Mouse (Mus musculus) right cerebral cortex, postnatal 36 days (tissue): ENCODE data around the gene R3hdml.

Experiments
- DNase-seq, 2 experiments: peaks; one replicate each; pipeline ENCODE4 v3.0.0; 2022; ENCODE audit warnings: low spot score in 2 of 2, mixed read lengths in 1 of 2

The R3hdml gene

DNA sequence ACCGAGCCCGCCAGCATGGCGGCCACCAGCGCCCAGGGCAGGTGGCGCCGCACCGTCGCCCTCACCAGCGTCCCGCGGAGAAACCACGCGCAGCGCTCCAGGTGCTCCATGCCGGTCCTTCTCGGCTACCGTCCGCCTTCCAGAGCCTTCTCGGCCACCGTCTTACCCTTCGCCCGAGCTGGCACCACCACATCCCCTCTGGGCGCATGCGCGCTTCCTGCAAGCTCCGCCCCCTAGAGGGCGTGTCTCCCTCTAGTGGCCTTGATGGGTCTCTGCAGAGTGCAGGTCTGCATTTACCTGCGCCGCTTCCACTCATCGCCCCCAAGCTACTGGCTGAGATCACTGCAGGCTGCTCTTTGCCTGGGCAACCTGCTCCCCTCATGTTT is 19.7 kb upstream of the R3hdml start, which contains the start of gene Fitm2:
TSS of gene Fitm2 (minus strand) at position 164 of the 386 bp plus-strand sequence.
- peak; percentile 94 to 96 for DNase-seq

DNA sequence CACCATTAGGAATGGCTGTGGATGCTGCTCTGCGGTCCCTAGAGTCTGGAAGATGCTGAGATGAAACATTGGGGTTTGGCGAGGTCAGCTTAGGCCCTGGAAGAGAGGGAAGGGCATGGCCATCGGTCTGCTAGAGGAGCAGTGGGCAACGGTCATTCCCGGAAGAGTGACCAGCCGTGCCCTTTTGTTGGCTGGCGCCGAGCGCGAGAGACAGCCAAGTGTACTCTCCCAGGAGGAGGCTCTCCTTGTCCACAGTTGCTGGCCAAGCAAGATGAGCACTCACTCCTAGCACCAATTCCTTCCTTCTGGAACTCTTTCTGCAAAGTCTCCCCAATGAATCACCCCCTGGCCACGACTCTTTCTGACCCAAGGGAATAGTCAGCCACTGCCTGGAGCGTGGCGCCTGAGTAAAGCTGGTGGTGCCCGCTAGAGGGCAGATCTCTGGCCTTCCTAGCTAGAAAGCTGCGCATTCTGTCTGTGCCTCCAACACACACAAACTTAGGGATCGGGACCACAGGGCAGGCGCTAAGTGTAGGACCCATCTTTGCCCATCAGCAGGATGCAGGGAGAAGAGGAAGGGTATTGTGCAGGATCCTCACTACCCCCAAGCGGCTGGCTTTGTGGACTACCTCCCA is 11.8 kb upstream of the R3hdml start:
- no peak for DNase-seq

DNA sequence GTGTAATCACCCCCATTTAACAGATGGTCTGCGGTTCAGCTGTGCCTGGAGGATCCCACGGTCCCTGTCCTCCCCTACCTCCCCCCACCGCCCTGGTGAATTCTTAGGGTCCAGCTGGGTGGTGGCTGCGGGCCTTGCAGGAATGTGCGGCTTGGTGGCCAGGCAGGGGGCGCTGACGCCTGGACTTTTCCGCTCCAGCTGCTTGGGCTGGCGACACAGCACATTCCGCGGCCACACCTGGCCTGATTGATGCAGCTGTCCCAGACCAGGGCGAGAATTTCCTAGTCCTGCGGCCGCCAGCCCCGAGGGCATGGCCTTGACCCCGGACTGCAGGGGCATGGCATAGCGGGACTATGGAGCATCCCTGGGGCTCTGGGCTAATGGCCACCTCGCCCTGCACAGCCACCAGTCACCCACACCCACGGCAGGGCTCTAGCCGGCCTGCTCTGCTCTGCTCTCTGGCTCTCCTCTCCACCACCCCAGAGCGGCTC is 10.5 kb upstream of the R3hdml start:
- DNase-seq = no peak

DNA sequence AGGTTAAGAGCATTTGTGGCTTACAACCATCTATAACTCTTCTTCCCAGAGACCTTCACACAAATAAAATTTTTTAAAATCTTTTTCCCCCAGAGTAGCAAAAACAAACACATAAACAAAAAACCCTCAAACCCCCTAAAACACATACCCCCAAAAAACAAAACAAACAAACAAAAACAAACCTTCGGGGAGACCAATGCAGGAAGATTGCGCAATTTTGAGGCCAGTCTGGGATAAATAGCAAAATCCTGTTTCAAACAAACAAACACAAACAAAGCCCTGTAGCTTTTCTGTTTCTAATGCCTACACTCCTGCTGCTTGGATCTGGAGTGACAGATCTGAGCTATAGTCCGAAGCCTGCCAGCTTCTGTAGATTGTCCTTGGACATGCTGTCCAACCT is 4.8 kb upstream of the R3hdml start:
- DNase-seq = no peak

DNA sequence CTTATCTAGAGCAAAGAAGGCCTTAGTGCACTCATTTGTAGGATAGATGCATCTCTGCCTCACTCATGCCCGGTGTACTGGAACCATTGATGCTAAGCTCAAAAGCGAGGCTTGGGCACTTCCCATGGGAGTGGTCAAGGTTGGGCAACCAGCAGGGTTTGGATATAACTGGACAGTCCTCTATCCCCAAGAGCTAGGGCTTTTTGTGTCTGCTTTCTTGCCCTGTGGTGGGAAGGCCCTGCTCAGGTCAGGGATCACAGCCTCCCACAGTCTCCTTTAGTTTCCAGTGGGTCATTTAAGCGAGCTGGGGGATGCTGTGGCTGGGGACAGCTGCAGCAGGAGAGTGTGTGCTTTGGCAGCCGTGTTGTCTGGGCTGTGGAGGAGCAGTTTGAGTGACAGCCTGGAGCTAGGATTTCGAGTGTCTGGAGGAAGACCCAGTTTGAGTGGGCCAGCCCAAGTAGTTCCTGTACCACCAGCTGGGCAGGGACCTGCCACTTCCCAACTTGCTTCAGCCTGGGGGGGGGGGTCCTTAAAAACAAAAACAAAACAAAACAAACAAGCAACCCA is 2.3 kb upstream of the R3hdml start:
- no peak for DNase-seq

DNA sequence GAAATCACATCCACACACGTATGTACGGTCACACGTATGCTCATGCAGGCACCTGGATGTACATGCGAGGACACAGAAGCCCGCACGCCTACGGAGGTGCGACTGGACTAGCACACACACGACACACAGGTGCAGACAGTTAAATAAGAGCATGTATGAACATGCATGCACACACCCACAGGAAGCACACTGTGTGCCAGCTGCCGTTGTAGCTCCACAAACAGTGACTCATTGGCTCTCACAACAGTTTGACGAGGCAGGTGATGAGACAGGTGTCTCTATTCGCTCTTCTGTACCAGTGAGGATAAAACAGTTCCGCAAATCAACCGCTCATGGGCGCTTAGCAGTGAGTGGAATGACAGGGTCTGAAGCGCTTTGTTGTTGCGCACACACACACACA is 1.5 kb upstream of the R3hdml start:
- DNase-seq = no peak

DNA sequence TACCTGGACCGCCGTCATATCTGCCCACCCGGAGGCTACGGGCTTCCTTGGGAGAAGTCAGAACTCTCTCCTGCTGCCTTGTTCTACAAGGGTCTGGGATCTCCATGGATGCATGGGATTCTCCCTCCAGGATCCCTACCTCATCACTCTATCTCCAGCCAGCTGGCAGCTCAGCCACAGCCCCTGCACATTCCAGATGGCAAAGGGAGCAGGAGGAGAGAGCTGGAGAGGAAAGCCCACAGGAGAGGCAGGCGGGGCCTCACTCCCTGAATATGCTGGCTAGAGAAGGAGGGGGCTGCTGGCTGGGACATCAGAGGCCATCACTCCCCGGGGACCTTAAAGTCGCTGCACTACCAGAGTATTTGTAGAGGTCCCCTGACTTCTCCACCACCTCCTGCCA is 767 bp upstream of the R3hdml start:
- DNase-seq = no peak

DNA sequence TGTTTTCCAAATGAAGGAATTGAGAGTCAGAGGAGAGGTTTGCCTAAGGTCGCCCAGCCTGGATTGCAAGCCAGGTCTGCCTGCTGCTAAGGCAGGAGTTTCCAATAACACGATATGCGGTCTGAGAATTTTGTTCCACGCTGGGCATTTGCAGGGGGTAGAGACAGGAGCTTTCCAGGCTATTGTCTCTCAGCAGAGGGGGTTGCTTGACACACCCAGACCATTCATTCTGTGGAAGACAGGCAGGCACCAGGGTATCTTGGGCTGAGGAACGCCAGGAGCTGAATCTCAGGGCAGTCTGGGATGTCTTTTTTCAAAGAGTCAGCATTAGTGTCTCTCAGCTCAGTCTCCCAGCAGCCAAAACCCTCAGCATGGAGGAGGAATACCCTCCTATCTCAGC is 913 bp downstream of the R3hdml start:
- no peak for DNase-seq

DNA sequence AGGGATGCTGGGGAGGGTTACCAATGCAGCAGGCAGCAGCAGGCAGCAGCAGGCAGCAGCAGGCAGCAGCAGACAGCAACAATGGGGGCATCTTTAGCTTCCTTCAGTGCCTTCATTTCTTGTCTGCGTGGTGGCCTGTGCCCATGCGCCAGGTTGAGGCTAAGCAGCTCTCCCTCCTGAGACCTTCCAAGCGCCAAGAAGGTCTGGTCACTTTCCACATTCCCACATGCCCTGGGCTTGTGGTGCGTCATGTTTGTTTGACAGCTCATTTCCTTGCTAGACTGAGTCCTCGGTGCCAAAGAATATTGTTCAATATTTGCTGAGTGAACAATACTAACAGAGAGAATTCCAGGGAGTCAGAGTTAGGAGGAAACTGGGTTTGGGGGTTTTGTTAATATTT is 1.9 kb downstream of the R3hdml start:
- no peak for DNase-seq

DNA sequence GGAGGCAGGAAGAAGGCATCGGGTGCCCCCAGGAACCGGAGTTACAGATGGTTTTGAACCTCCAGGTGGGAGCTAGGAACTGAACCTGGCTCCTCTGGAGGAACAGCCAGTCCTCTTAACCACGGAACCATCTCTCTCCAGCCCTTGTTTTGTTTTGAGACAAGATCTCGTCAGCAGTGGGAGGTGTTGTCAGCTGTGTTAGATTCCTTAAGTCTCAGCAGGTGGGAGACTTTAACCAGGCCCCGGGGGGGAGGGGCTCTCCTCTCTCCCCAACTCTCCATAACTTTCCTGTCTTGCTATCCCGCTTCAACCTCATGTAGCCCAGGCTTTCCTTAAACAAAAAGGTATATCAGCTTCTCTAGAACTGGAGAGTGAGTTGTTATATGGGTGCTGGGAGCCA is 2.3 kb downstream of the R3hdml start:
- DNase-seq = no peak

DNA sequence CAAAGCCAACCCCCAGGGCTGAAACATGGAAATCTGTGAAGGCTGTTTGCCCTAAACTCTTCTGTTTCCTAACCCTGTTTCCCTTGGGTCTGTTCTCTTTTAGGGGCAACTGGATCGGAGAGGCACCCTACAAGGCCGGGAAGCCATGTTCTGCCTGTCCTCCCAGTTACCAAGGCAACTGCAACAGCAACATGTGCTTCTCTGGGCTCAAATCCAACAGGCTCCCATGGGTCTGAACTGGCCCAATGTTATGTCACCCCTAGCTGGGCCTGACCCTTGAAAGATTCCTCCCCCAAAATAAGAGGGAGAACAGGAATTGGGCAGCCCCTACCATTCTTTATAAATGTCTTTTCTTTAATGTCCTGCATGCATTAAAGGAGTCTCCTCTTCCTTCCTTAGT is 10.1 kb downstream of the R3hdml start:
- no peak for DNase-seq

DNA sequence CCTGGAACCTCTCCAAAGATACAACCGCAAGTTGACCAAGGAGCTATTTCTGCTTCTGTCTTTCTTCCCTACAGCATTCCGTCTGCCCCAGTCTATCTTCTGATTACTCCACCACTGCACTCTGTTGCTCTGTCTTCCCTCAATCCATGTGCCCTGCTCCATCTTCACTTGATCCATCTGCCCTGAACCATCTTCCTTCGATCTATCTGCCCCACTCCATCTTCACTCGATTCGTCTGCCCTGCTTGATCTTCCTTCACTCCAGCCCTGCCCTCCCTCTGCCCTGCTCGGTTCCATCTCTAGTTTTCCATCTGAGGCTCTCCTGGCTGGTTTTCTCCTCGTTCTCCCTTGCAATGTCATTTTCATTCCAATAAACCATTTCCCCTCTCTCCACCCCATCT is 11.1 kb downstream of the R3hdml start:
- no peak for DNase-seq

DNA sequence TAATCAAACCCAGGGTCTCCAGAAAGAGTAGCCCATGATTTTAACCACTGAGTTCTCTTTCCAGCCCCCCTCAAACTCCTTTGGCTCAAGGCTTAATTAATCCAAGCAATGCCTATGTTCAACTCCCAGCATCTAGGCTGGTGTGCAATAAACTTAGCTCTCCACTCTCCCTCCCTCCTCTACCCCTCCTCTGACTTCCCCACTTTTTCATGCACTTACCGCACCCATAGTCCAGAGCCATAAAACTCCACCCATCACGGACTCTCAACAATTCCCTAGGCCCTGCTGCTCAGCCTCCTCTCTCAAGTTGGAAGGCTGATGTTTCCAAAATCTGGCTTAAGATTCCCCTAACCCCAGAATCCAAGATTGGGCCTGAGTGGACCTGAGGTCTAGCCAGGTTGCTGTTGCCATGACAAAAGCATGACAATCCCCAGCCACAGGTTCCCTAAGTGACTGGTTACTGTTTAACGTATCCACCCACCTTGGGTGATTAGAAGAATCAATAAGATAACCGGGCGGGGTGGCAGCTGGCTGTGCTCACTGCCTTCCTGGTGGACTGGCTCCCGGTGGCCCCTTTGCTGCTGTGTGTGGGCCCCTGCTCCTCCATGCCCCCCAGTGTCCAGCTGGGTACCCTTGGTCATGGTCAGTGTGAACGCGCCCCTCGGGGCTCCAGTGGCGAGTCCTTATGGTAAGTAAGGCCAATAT is 14.3 kb downstream of the R3hdml start, which contains the start of gene Hnf4a:
TSS of gene Hnf4a (plus strand) at position 509 of the 705 bp plus-strand sequence.
- no peak for DNase-seq

DNA sequence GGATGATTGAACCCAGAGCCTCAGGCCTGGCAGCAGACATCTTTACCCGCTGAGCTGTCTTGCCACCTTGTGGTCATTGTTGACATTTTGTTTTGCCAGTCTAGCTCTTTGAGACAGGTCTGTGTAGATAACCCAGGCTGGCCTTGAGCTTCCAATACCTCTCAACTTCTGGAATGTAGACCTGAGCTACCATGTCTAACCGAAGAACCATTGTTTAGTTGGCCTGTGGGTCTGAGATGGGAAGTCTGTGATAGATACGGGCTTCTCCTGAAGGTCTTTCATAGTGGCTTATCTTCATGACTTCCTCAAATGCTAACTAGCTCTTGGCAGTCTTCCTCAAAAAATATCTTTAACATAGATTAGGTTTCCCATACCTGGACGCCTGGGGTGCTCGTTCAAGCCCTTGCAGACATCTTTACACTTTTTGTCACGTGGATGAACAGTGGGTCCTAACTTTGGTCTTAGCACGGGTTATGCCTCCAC is 33.7 kb downstream of the R3hdml start:
- DNase-seq = no peak

DNA sequence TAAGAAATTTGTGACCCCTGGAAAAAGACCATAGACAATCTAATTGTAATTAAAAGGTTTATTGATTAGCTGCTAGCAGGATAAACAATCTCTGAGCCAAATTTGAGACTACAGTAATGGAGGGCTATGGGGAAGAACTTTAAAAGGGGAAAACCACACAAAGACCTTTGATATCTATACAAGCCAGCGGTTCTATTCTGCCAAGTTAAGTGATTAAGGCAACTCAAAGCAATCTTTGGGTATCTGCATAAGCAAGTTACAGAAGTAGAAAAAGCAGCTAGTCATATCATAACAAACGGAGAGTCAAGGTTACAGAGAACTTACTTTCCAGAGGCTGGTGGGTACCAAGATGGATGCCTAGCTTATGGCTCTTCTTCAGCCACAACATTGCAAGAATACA is 35.4 kb downstream of the R3hdml start:
- DNase-seq = no peak

DNA sequence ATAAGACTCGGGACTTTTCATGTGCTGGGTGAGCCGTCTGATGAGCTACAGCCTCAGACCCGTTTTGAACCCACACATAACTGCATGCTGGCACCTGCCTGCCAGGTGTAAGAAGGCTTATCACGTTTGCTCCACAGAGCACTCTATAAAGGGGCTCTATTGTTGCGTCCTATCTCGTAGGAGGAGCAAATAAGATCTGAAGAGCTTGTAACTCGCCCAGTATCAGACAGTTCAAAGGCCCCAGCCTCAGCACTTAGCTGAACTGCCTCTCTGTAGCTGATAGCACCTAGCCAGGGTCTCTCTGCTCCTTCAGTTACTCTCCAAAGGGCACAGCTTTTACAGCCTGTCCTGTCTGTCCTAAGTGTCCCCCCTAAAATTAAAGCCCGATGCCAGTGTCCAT is 38.3 kb downstream of the R3hdml start:
- no peak for DNase-seq

DNA sequence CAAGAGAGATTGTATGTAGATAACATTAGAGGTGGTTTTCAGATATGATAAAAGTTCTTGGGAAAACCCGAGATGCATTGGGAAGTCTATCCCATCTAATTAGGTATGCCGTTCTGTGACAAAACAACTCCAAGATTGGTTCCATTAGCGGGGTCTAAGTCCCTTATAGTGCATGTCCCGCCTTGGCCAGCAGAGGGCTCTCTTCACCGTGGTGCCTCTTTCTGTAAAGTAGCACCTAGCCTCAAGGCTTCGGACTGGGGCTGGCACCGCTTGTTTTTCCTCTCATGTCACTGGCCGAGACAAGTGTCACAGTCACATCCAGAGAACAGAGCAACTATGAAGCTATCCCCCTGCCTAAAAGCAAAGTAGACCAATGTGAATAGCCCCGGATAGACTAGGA is 39.8 kb downstream of the R3hdml start:
- peak; percentile 34 to 42 for DNase-seq

DNA sequence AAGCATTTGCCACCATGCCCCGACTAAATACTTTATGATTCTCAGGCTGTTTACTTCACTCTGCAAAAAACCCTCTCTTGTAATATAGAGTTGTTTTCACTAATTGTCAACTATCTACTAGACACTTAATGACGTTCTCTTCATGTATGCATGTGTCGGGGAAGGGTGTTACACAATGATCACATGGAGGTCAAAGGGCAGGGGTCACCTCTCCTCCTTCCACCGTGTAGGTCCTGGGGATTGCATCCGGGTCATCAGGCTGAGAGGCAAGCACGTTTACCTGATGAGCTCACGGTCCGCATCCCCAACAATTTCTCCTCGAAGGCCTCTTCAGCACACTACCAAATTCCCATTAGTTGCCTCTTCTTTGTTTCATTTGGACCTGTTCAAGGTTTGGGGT is 41.1 kb downstream of the R3hdml start:
- no peak for DNase-seq

DNA sequence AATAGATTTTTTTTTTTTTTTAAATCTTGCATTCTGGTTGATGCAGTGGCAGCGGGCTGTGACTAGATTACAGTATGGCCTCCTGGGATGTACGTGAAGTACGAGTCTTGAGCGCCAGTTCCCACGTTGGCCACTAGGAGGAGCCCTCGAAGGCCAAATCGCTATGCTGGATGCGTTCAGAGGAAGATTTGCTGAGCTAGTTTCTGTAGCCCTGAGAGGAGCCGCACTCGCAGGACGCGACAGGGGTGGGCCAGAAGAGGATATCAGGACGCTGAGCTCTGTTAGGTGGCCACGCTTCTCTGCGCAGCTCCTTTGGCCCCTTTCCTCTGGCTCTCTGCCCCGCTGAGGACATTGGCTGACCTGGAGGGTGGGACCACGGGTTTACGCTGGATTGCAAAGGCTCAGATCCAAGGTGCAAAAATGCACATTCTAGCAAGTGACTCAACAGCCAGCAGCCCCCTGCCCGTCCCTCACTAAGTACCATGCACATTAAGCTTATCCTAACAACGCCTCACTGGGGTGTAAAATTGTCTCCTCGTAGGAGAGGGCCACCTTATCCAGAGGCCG is 42.9 kb downstream of the R3hdml start:
- peak; percentile 78 to 83 for DNase-seq

DNA sequence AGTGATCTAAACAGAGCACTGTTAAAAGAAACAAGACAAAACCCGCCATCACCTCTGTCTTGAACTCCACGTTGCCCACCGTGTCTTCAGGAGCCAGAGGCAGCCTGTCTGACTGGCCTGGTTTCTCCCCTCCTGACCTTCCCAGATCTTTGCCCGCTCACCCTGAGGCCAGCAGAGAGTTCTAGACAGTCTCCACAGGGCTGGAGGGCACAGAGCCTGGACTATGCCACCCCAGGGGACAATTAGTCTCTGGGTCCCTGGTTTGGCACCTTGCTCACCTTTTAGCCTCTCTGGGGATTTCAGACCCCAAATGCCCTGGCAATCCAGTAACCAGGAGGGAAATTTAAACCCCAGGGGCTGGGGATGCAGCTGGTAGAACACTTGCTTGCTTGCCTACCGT is 45.3 kb downstream of the R3hdml start:
- DNase-seq = no peak

DNA sequence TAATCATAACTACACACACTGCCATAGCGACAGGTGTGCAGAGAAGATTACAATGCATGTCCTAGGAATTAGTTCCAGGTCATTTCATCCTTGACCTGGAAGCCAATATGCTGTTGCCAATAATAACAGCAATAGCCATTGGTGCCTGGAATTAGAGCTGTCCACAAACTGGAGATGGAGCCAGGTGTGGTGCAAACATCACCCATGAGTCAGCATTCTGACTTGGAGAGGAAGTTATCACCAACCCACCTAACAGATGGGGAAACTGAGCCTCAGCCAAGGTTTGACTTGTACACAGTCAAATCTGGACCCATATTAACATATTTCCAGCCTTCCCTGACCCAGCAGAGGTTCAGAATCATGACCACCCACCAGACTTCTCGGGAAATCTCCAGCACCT is 46.3 kb downstream of the R3hdml start:
- no peak for DNase-seq

DNA sequence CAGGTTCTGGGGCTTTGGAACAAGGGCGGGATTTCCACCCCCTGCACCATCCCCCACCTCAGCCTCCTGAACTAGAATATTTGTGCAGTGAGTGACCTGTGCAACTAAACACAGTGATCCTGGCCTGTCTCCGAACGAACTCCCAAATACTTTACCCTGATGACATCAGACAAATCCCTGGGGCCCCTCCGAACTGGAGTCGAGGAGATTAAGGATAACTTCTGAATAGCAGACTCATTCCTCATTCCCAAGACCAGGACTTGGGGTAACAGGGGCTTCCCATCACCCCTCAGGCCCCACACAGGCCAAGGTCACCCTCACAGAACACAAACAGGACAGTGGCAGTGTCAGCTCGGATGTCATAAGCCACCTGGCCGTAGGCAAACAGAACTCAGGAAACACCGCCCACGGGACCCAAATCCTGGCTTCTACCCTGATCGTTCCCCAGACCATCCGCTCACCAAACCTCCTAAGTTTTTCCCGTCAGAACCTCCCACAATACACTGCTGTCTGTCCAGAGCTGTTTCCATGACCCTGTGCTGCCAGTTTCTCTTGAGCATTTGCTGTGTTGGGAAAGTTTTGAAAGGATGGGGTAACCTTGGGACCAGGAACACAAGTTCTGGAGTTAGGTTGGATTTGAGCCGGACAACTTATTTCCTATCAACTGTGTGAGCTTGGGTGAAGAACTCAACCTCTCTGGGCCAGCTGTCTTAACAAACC is 47.4 kb downstream of the R3hdml start:
- DNase-seq = no peak
